Mouse (Mus musculus): ENCODE data around the gene Nup85. TPM values are rescaled to one million over a fixed set of nuclear protein-coding genes. Genes with fewer than 3 reads are reported as not detected.
A peak's percentile ranks its signal among the peaks of the same experiment; 100 is the strongest.

The Nup85 gene
- polyA plus RNA-seq, 1 experiment from 2014 or later = 180 TPM

GRCm38 (mm10) chr11:115599722-115600121 lies 35.5 kb downstream of the Nup85 start:
- no peak overlapping the region for H3K9ac ChIP-seq (replicated peaks; ENCODE audit: low read length)
- no peak for ATAC-seq (ENCODE audit: low FRiP score, low TSS enrichment)
- 90% methylated on average over 7 of the region's 7 CpGs for WGBS
- H3K4me3 ChIP-seq (ENCODE audit: low read length) = no peak overlapping the region
- no peaks in the 10 kb centered on the region for H3K27me3 ChIP-seq (ENCODE audit: insufficient read depth, low read length)
- no peaks in the 10 kb centered on the region for H3K9me3 ChIP-seq (ENCODE audit: low read length)
- no peak overlapping the region for H3K4me2 ChIP-seq (replicated peaks; ENCODE audit: low read depth, low read length)
- no peak overlapping the region for H3K27ac ChIP-seq (ENCODE audit: low read length)
- peaks cover 8% of the 10 kb centered on the region for H3K36me3 ChIP-seq (ENCODE audit: insufficient read depth, low read length)
- H3K4me1 ChIP-seq (ENCODE audit: insufficient read depth, low read length) = peaks cover 19% of the 10 kb centered on the region

DNA sequence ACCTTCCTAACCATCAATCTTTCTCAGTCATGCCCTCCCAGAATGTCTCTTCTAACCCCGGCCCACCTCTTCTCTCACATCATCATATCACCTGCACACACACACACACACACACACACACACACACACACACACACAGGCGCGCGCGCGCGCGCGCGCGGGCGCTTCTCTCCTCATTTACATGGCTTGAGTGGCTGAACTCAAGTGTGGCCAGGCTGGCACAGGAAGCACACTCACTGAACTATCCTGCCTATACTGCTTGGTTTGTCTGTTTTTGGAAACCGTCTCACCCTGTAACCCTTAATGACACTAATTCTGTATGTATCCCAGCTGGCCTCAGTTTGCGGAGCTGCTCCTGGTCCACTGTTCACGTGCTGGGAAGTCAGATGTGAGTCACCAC lies 36.5 kb downstream of the Nup85 start:
- ATAC-seq (ENCODE audit: low FRiP score, low TSS enrichment) = no peak
- no peaks in the 10 kb centered on the region for H3K9me3 ChIP-seq (ENCODE audit: low read length)

DNA sequence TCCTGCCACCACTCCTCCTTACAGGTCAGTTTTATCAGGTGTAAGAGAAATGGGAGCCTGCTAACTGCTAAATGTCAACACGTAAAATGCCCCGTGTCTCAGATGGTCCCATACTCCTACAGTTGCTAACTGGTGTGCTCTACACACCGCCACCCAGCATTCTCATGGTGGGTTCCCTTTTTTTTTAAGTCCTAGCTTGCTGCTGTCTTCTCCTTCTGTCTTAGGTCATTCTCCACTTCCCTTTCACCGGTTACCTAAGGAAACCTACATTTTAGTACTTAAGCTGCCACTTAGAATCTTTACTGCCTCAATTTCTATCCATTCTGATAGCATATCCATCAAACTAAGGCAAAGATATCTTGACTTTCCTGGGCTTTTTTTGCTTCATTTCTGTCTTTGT lies 36.9 kb downstream of the Nup85 start:
- 76% methylated on average over 4 of the region's 4 CpGs for WGBS
- Histone ChIP-seq H3K9ac (replicated peaks; ENCODE audit: low read length) (no peak overlapping the region), H3K4me2 (replicated peaks; ENCODE audit: low read depth, low read length) (no peak overlapping the region), H3K27ac (ENCODE audit: low read length) (no peak overlapping the region), H3K36me3 (ENCODE audit: insufficient read depth, low read length) (peaks cover 8% of the 10 kb centered on the region; the same call in 1 of the 2 replicates), H3K4me1 (ENCODE audit: insufficient read depth, low read length) (peaks cover 28% of the 10 kb centered on the region), H3K9me3 (ENCODE audit: low read length) (no peaks in the 10 kb centered on the region), H3K27me3 (ENCODE audit: insufficient read depth, low read length) (no peaks in the 10 kb centered on the region), H3K4me3 (ENCODE audit: low read length) (no peak overlapping the region)
- no peak for ATAC-seq (ENCODE audit: low FRiP score, low TSS enrichment)

More for the DNA sequence above, 36.5 kb downstream of the Nup85 start:
- H3K9ac ChIP-seq (replicated peaks; ENCODE audit: low read length) = no peak overlapping the region
- H3K36me3 ChIP-seq (ENCODE audit: insufficient read depth, low read length) = peaks cover 4% of the 10 kb centered on the region; the same call in 1 of the 2 replicates
- no peak overlapping the region for H3K4me3 ChIP-seq (ENCODE audit: low read length)
- no peak overlapping the region for H3K4me2 ChIP-seq (replicated peaks; ENCODE audit: low read depth, low read length)
- no peaks in the 10 kb centered on the region for H3K27me3 ChIP-seq (ENCODE audit: insufficient read depth, low read length)
- no peak overlapping the region for H3K27ac ChIP-seq (ENCODE audit: low read length)
- peaks cover 28% of the 10 kb centered on the region for H3K4me1 ChIP-seq (ENCODE audit: insufficient read depth, low read length)
- WGBS = 84% methylated on average over 15 of the region's 15 CpGs

- under 1% methylated on average over 15 of the region's 15 CpGs for WGBS
Observed at GRCm38 (mm10) chr11:115603128-115603475, 38.9 kb downstream of the Nup85 start.

DNA sequence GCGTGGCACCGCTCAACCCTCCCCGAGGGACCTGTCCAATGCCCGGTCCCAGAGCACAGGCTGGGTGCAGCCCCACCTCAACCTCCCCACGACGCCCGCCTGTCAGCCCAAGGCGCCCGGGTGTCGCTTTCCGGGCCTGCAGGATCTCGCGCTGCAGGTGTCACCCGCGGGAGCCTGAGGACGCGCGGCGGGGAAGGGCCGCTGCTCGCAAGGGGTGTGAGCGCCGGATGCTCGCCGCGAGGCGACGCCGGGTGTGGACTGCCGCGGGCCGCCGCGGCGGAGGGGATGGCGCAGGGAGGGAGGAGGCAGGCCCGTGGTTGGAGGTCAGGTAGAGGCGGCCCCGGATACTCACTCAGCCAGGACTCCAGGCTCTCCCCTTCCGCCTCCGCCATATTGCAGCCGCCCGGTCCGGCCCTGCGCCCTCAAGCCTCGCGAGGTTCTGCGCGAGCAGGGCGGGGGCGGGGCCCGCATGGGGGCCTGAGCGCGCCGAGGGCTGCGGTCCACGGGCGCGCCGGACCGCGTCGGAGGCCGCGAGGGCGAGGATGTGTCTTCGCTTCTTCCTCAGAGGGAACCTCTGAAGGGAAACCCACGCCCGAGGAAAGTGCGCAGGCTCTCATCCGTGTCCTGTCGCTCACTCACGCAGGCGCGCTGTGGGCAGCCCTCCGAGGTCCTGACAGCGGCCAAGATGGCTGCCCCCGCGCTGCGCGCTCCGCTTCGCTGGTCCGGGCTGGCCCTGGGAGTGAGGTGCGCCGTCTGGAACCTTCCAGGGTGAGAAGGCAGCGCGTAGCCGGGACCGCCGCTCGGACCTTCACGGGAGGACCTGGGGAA lies 39.5 kb downstream of the Nup85 start, which contains the start of the genes Mrps7 and Gga3:
Gene Mrps7 (plus strand): TSS at position 450 of the 828 bp plus-strand sequence.
Gene Gga3 (minus strand): TSS at position 576 of the 828 bp plus-strand sequence.
- no peaks in the 10 kb centered on the region for H3K27me3 ChIP-seq (ENCODE audit: insufficient read depth, low read length)
- peak; percentile 96 for ATAC-seq (ENCODE audit: low FRiP score, low TSS enrichment)
- peaks cover 29% of the 10 kb centered on the region for H3K36me3 ChIP-seq (ENCODE audit: insufficient read depth, low read length)
- H3K27ac ChIP-seq (ENCODE audit: low read length) = peak within 1 kb of the TSS; percentile 96
- under 1% methylated on average over 91 of the region's 93 CpGs for WGBS
- H3K4me1 ChIP-seq (ENCODE audit: insufficient read depth, low read length) = peaks cover 28% of the 10 kb centered on the region
- peak within 1 kb of the TSS; percentile 85 for H3K4me2 ChIP-seq (replicated peaks; ENCODE audit: low read depth, low read length)
- H3K9me3 ChIP-seq (ENCODE audit: low read length) = no peaks in the 10 kb centered on the region
- H3K9ac ChIP-seq (replicated peaks; ENCODE audit: low read length) = peak within 1 kb of the TSS; percentile 88
- H3K4me3 ChIP-seq (ENCODE audit: low read length) = peak within 1 kb of the TSS; percentile 96

More at GRCm38 (mm10) chr11:115603128-115603475, 38.9 kb downstream of the Nup85 start:
- Histone ChIP-seq H3K27me3 (ENCODE audit: insufficient read depth, low read length) (no peaks in the 10 kb centered on the region), H3K4me2 (replicated peaks; ENCODE audit: low read depth, low read length) (peak overlapping the region; percentile 80), H3K36me3 (ENCODE audit: insufficient read depth, low read length) (peaks cover 25% of the 10 kb centered on the region), H3K9ac (replicated peaks; ENCODE audit: low read length) (peak overlapping the region; percentile 88), H3K27ac (ENCODE audit: low read length) (peak overlapping the region; percentile 96), H3K4me1 (ENCODE audit: insufficient read depth, low read length) (peaks cover 28% of the 10 kb centered on the region), H3K9me3 (ENCODE audit: low read length) (no peaks in the 10 kb centered on the region), H3K4me3 (ENCODE audit: low read length) (peak overlapping the region; percentile 96)
- ATAC-seq (ENCODE audit: low FRiP score, low TSS enrichment) = no peak

DNA sequence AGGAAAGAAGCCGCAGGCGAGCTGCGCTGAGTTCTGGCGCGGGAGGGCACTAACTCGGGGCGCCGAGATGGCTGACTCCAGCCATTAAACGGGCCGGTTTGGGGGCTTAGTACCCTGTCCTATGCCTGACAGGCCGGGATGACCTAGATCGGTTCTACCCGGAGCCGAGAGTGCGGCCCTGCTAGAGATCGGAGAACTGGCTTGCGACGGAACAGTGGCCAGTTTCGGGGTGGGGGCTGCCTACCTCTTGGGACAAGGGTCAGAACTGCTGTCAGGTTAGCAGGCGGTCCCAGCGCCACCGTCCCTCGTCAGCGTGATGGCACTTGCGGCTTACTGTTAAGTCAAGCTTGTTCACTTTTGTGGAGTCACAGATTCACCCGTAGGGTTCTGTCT lies 40.1 kb downstream of the Nup85 start:
- peaks cover 28% of the 10 kb centered on the region for H3K4me1 ChIP-seq (ENCODE audit: insufficient read depth, low read length)
- WGBS = under 1% methylated on average over 26 of the region's 26 CpGs
- H3K27me3 ChIP-seq (ENCODE audit: insufficient read depth, low read length) = no peaks in the 10 kb centered on the region
- peak overlapping the region; percentile 96 for H3K4me3 ChIP-seq (ENCODE audit: low read length)
- H3K36me3 ChIP-seq (ENCODE audit: insufficient read depth, low read length) = peaks cover 32% of the 10 kb centered on the region
- H3K27ac ChIP-seq (ENCODE audit: low read length) = peak overlapping the region; percentile 96
- ATAC-seq (ENCODE audit: low FRiP score, low TSS enrichment) = peak; percentile 55
- peak overlapping the region; percentile 88 for H3K9ac ChIP-seq (replicated peaks; ENCODE audit: low read length)
- no peaks in the 10 kb centered on the region for H3K9me3 ChIP-seq (ENCODE audit: low read length)
- H3K4me2 ChIP-seq (replicated peaks; ENCODE audit: low read depth, low read length) = peak overlapping the region; percentile 85

DNA sequence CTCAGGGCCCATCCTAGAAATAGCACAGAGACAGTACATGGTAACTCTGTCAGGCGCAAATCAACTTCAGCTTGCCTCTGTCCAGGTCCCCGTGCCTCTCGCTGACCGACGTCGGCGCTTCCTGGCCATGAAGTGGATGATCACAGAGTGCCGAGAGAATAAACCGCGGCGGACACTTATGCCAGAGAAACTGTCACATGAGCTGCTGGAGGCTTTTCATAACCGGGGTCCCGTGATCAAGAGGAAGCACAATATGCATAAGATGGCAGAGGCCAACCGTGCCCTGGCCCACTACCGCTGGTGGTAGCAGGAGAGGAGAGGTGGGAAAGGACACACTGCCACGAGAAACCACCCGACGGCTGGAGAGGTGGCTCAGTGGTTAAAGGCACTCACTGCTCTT lies 42.5 kb downstream of the Nup85 start:
- Histone ChIP-seq H3K36me3 (ENCODE audit: insufficient read depth, low read length) (peaks cover 38% of the 10 kb centered on the region), H3K27me3 (ENCODE audit: insufficient read depth, low read length) (no peaks in the 10 kb centered on the region), H3K9me3 (ENCODE audit: low read length) (no peaks in the 10 kb centered on the region), H3K4me3 (ENCODE audit: low read length) (no peak overlapping the region), H3K4me2 (replicated peaks; ENCODE audit: low read depth, low read length) (no peak overlapping the region), H3K4me1 (ENCODE audit: insufficient read depth, low read length) (peaks cover 32% of the 10 kb centered on the region), H3K9ac (replicated peaks; ENCODE audit: low read length) (no peak overlapping the region), H3K27ac (ENCODE audit: low read length) (no peak overlapping the region)
- no peak for ATAC-seq (ENCODE audit: low FRiP score, low TSS enrichment)
- 92% methylated on average over 18 of the region's 18 CpGs for WGBS

DNA sequence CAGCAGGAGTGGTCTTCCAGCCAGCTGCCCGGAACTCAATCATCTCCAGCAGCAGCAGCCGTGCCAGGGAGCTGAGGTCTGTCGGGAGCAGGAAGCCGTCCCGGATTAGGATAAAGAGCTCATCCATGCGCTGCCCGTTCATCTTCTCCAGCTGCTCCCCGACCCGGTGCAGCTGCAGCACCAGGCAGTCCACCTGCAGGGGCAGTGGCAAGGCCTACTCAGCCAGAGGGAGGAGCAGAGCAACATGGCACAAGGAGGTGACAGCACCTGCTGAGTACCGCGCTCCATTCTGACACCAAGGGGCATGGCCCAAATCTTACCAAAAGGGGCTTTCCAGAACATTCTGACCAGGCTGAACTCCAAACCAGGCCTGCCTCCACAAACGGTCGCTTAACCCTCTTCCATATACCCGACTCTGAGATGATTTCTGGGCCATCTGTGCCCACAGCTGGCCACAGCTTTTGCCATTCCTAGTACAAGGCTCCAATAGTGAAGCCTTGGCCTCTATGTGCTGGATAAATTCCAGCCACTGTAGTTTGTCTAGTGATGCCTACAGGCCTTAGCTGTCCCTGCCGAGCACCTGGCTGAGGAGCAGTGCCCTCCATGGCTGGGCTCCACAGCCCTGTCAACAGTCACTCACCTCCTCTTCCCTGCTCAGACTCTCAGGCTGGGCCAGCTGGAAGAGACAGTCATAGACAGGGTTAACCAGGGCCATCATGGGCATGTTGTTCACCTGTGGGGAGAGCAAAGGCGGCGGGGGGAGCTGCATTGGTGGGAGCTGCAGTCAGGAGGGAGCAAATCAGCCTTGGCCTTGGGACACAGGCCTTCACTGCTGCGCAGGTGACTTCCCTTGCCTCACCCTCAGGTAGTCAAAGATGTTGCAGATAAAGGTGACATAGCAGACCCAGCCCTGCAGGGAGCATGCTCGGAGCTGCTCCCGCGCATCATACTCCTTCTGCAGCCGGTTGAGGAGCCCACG lies 44.5 kb downstream of the Nup85 start:
- H3K4me2 ChIP-seq (replicated peaks; ENCODE audit: low read depth, low read length) = no peak overlapping the region

GRCm38 (mm10) chr11:115609576-115609975 lies 45.3 kb downstream of the Nup85 start:
- H3K9me3 ChIP-seq (ENCODE audit: low read length) = no peaks in the 10 kb centered on the region
- H3K4me2 ChIP-seq (replicated peaks; ENCODE audit: low read depth, low read length) = no peak overlapping the region
- no peak overlapping the region for H3K9ac ChIP-seq (replicated peaks; ENCODE audit: low read length)
- H3K27ac ChIP-seq (ENCODE audit: low read length) = no peak overlapping the region
- WGBS = 78% methylated on average over 3 of the region's 3 CpGs
- no peaks in the 10 kb centered on the region for H3K27me3 ChIP-seq (ENCODE audit: insufficient read depth, low read length)
- no peak overlapping the region for H3K4me3 ChIP-seq (ENCODE audit: low read length)
- H3K36me3 ChIP-seq (ENCODE audit: insufficient read depth, low read length) = peaks cover 38% of the 10 kb centered on the region
- no peak for ATAC-seq (ENCODE audit: low FRiP score, low TSS enrichment)
- peaks cover 40% of the 10 kb centered on the region for H3K4me1 ChIP-seq (ENCODE audit: insufficient read depth, low read length)

More for the DNA sequence above, 44.5 kb downstream of the Nup85 start:
- Histone ChIP-seq H3K9me3 (ENCODE audit: low read length) (no peaks in the 10 kb centered on the region), H3K4me3 (ENCODE audit: low read length) (no peak overlapping the region), H3K27me3 (ENCODE audit: insufficient read depth, low read length) (no peaks in the 10 kb centered on the region), H3K4me1 (ENCODE audit: insufficient read depth, low read length) (peaks cover 32% of the 10 kb centered on the region), H3K36me3 (ENCODE audit: insufficient read depth, low read length) (peaks cover 38% of the 10 kb centered on the region), H3K27ac (ENCODE audit: low read length) (no peak overlapping the region), H3K9ac (replicated peaks; ENCODE audit: low read length) (no peak overlapping the region)
- 78% methylated on average over 23 of the region's 23 CpGs for WGBS
- no peak for ATAC-seq (ENCODE audit: low FRiP score, low TSS enrichment)
